ENCODE assay signal across 25 mouse cellular contexts in genomic region chr16:51617579-51617978, GRCm38 (mm10).
"Had no signal": no experiment of that assay in that cellular context is flagged by ENCODE, and none has a peak within 500 bp of the region (broad histone marks: within the 10 kb centered on the region; RNA-seq: fewer than 3 reads in every experiment).

No protein-coding gene starts in this region.

- H3K4me3 ChIP-seq: heart, embryonic 10.5 days; heart, embryonic 12.5 days; hindbrain, embryonic 10.5 days; hindbrain, embryonic 12.5 days; kidney, embryonic 15.5 days; layer of hippocampus, adult 2 months; limb, embryonic 13.5 days; limb, embryonic 15.5 days had no signal

- H3K27ac ChIP-seq: heart, embryonic 10.5 days; hindbrain, embryonic 10.5 days; hindbrain, embryonic 12.5 days; hindbrain, embryonic 14.5 days; kidney, embryonic 15.5 days; kidney, postnatal 0 days; layer of hippocampus, adult 2 months; limb, embryonic 13.5 days; limb, embryonic 15.5 days had no signal

- DNase-seq: forebrain, postnatal 0 days; gastrocnemius, postnatal 10 days; gastrocnemius, postnatal 25 days; heart, adult 18-20 months; heart, postnatal 10 days; heart, postnatal 4 days; kidney, adult 11 months; kidney, adult 2 months; kidney, adult 9 months; kidney, postnatal 14 days; kidney, postnatal 36 days; layer of hippocampus, postnatal 36 days; left cerebral cortex, postnatal 4 days had no signal

- H3K9me3 ChIP-seq: heart, embryonic 10.5 days; heart, embryonic 12.5 days; hindbrain, embryonic 10.5 days; hindbrain, embryonic 12.5 days; kidney, embryonic 15.5 days; limb, embryonic 13.5 days; limb, embryonic 15.5 days had no signal

- H3K4me2 ChIP-seq: heart, embryonic 12.5 days; hindbrain, embryonic 12.5 days; hindbrain, embryonic 14.5 days; kidney, embryonic 15.5 days; limb, embryonic 13.5 days; limb, embryonic 15.5 days had no signal

- H3K4me1 ChIP-seq: heart, embryonic 10.5 days; heart, embryonic 12.5 days; hindbrain, embryonic 10.5 days; hindbrain, embryonic 12.5 days; kidney, embryonic 15.5 days; limb, embryonic 13.5 days; limb, embryonic 15.5 days had no signal

- H3K27me3 ChIP-seq: heart, embryonic 12.5 days; hindbrain, embryonic 12.5 days; kidney, embryonic 15.5 days; limb, embryonic 13.5 days; limb, embryonic 15.5 days had no signal

- H3K9ac ChIP-seq: forebrain, postnatal 0 days; heart, embryonic 12.5 days; hindbrain, embryonic 12.5 days; hindbrain, embryonic 14.5 days; kidney, embryonic 15.5 days; limb, embryonic 13.5 days; limb, embryonic 15.5 days had no signal

- H3K36me3 ChIP-seq: heart, embryonic 10.5 days; heart, embryonic 12.5 days; hindbrain, embryonic 10.5 days; hindbrain, embryonic 12.5 days; kidney, embryonic 15.5 days; limb, embryonic 13.5 days; limb, embryonic 15.5 days had no signal

- ATAC-seq: forebrain, postnatal 0 days; hindbrain, embryonic 16.5 days; inflammation-experienced regulatory T-cells, adult 6 months had no signal
